Mouse (Mus musculus) midbrain, embryonic 16.5 days (tissue): ENCODE results near the gene Nmu. TPM values are rescaled to one million over a fixed set of nuclear protein-coding genes. Genes with fewer than 3 reads are reported as not detected.

ENCODE experiments used
- ATAC-seq: fragments of 200-750 bp; cut with Nextera tagmentation; 2 replicates; pipeline ENCODE4 v1.8.0; 2017; ENCODE audit warnings: moderate TSS enrichment
- H3K27ac ChIP-seq: fragments of 300-500 bp; sonication (generic); 2 replicates; pipeline ENCODE4 v1.5.1; 2014; ENCODE audit warnings: mild to moderate bottlenecking, low read length, mixed read lengths
- H3K27me3 ChIP-seq: fragments of 300-500 bp; sonication (generic); 2 replicates; pipeline ENCODE4 v1.6.1; 2014; ENCODE audit warnings: low read depth, low read length, mixed read lengths; ENCODE audit not compliant: control insufficient read depth, insufficient read depth
- H3K36me3 ChIP-seq: fragments of 300-500 bp; sonication (generic); 2 replicates; pipeline ENCODE4 v1.6.1; 2014; ENCODE audit warnings: mild to moderate bottlenecking, low read length, moderate library complexity, mixed read lengths; ENCODE audit not compliant: control insufficient read depth, insufficient read depth
- H3K4me1 ChIP-seq: fragments of 300-500 bp; sonication (generic); 2 replicates; pipeline ENCODE4 v1.6.1; 2014; ENCODE audit warnings: mild to moderate bottlenecking, low read length, mixed read lengths; ENCODE audit not compliant: control insufficient read depth, insufficient read depth
- H3K4me2 ChIP-seq: fragments of 300-500 bp; sonication (generic); 2 replicates; pipeline ENCODE4 v1.6.1; 2014; ENCODE audit warnings: mild to moderate bottlenecking, low read length, mixed read lengths
- H3K4me3 ChIP-seq: fragments of 300-500 bp; sonication (generic); 2 replicates; pipeline ENCODE4 v1.5.1; 2014; ENCODE audit warnings: low read depth, mild to moderate bottlenecking, low read length, moderate library complexity, mixed read lengths
- H3K9ac ChIP-seq: fragments of 300-500 bp; sonication (generic); 2 replicates; pipeline ENCODE4 v1.6.1; 2014; ENCODE audit warnings: low read depth, low read length, mixed read lengths
- H3K9me3 ChIP-seq: fragments of 300-500 bp; sonication (generic); replicated peaks from 2 replicates; pipeline ENCODE4 v1.6.1; 2014; ENCODE audit warnings: mild to moderate bottlenecking, low read length, mixed read lengths; ENCODE audit not compliant: control insufficient read depth, poor library complexity, severe bottlenecking
- WGBS: fragments of 180-500 bp; shearing (Covaris S2); extraction: QIAGEN DNeasy Blood & Tissue Kit; methylation state at CpG from one replicate; pipeline ENCODE4 v1.1.7; 2014; 5-methylcytosine and 5-hydroxymethylcytosine counted together
- polyA plus RNA-seq: library from polyadenylated mRNA; unstranded; fragments of >200 nt; fragmentation: Nextera tagmentation; extraction: Ambion mirVana; gene quantifications from 2 replicates; pipeline ENCODE4 v1.2.1, GENCODE M21; 2015

Nmu gene
- polyA plus RNA-seq, 1 experiment from 2014 or later: not detected

GRCm38 (mm10) chr5:76365406-76365805 is 1.8 kb upstream of the Nmu start:
- Histone ChIP-seq H3K9ac (no peak overlapping the region), H3K9me3 (no peaks in the 10 kb centered on the region), H3K4me2 (no peak overlapping the region), H3K4me3 (no peak overlapping the region), H3K4me1 (peaks cover 14% of the 10 kb centered on the region), H3K36me3 (no peaks in the 10 kb centered on the region), H3K27ac (no peak overlapping the region), H3K27me3 (peaks cover 14% of the 10 kb centered on the region)
- whole genome bisulfite sequencing: 47% methylated on average over 5 of the region's 5 CpGs
- ATAC-seq: no peak

GRCm38 (mm10) chr5:76360786-76361185 is 2.8 kb downstream of the Nmu start:
- Histone ChIP-seq H3K9me3 (no peaks in the 10 kb centered on the region), H3K4me2 (no peak overlapping the region), H3K4me3 (no peak overlapping the region), H3K4me1 (peaks cover 14% of the 10 kb centered on the region), H3K27ac (no peak overlapping the region), H3K9ac (no peak overlapping the region), H3K36me3 (no peaks in the 10 kb centered on the region), H3K27me3 (peaks cover 14% of the 10 kb centered on the region)
- WGBS: 84% methylated on average over 4 of the region's 4 CpGs
- no peak for ATAC-seq

- H3K4me1 ChIP-seq: peaks cover 14% of the 10 kb centered on the region
- no peaks in the 10 kb centered on the region for H3K36me3 ChIP-seq
- no peak overlapping the region for H3K4me3 ChIP-seq
- H3K9me3 ChIP-seq: no peaks in the 10 kb centered on the region
- no peak overlapping the region for H3K9ac ChIP-seq
- no peak overlapping the region for H3K4me2 ChIP-seq
- WGBS: 61% methylated on average over 1 of the region's 1 CpGs
- peaks cover 14% of the 10 kb centered on the region for H3K27me3 ChIP-seq
- no peak overlapping the region for H3K27ac ChIP-seq
- no peak for ATAC-seq
These were observed 3.5 kb downstream of the Nmu start for GRCm38 (mm10) chr5:76360057-76360456.

GRCm38 (mm10) chr5:76351953-76352611 is 11.5 kb downstream of the Nmu start:
- H3K36me3 ChIP-seq: no peaks in the 10 kb centered on the region
- no peak for ATAC-seq
- H3K4me2 ChIP-seq: no peak overlapping the region
- no peak overlapping the region for H3K4me3 ChIP-seq
- no peaks in the 10 kb centered on the region for H3K9me3 ChIP-seq
- no peaks in the 10 kb centered on the region for H3K4me1 ChIP-seq
- 36% methylated on average over 7 of the region's 7 CpGs for WGBS
- H3K9ac ChIP-seq: no peak overlapping the region
- H3K27me3 ChIP-seq: no peaks in the 10 kb centered on the region
- no peak overlapping the region for H3K27ac ChIP-seq

- H3K4me1 ChIP-seq: no peaks in the 10 kb centered on the region
- H3K4me3 ChIP-seq: no peak overlapping the region
- H3K9me3 ChIP-seq: no peaks in the 10 kb centered on the region
- no peak overlapping the region for H3K4me2 ChIP-seq
- no peak overlapping the region for H3K27ac ChIP-seq
- H3K36me3 ChIP-seq: no peaks in the 10 kb centered on the region
- H3K9ac ChIP-seq: no peak overlapping the region
- H3K27me3 ChIP-seq: no peaks in the 10 kb centered on the region
- 85% methylated on average over 5 of the region's 5 CpGs for WGBS
- ATAC-seq: no peak
These were observed 12.1 kb downstream of the Nmu start for GRCm38 (mm10) chr5:76351537-76351936.

- Histone ChIP-seq H3K4me3 (no peak overlapping the region), H3K27ac (no peak overlapping the region), H3K9ac (no peak overlapping the region), H3K36me3 (no peaks in the 10 kb centered on the region), H3K27me3 (no peaks in the 10 kb centered on the region), H3K9me3 (no peaks in the 10 kb centered on the region), H3K4me1 (no peaks in the 10 kb centered on the region), H3K4me2 (no peak overlapping the region)
- 46% methylated on average over 2 of the region's 2 CpGs for WGBS
- ATAC-seq: no peak
These were observed 17.5 kb downstream of the Nmu start for GRCm38 (mm10) chr5:76346137-76346536.

- ATAC-seq: no peak
- Histone ChIP-seq H3K4me1 (no peaks in the 10 kb centered on the region), H3K27me3 (no peaks in the 10 kb centered on the region), H3K9ac (no peak overlapping the region), H3K27ac (no peak overlapping the region), H3K36me3 (no peaks in the 10 kb centered on the region), H3K9me3 (no peaks in the 10 kb centered on the region), H3K4me2 (no peak overlapping the region), H3K4me3 (no peak overlapping the region)
- 83% methylated on average over 2 of the region's 2 CpGs for WGBS
These were observed 22.7 kb downstream of the Nmu start for GRCm38 (mm10) chr5:76340931-76341330.

GRCm38 (mm10) chr5:76337100-76337499 is 26.5 kb downstream of the Nmu start:
- WGBS: 85% methylated on average over 8 of the region's 8 CpGs
- Histone ChIP-seq H3K4me3 (no peak overlapping the region), H3K4me2 (no peak overlapping the region), H3K27me3 (no peaks in the 10 kb centered on the region), H3K4me1 (no peaks in the 10 kb centered on the region), H3K9me3 (no peaks in the 10 kb centered on the region), H3K27ac (no peak overlapping the region), H3K9ac (no peak overlapping the region), H3K36me3 (no peaks in the 10 kb centered on the region)
- ATAC-seq: no peak

GRCm38 (mm10) chr5:76333833-76334232 is 29.8 kb downstream of the Nmu start:
- Histone ChIP-seq H3K27me3 (no peaks in the 10 kb centered on the region), H3K4me2 (no peak overlapping the region), H3K27ac (no peak overlapping the region), H3K9ac (no peak overlapping the region), H3K4me1 (no peaks in the 10 kb centered on the region), H3K9me3 (no peaks in the 10 kb centered on the region), H3K4me3 (no peak overlapping the region), H3K36me3 (no peaks in the 10 kb centered on the region)
- ATAC-seq: no peak
- 23% methylated on average over 4 of the region's 4 CpGs for WGBS
